Mouse (Mus musculus): Measurements from ENCODE around the gene Rock2. TPM values are rescaled to one million over a fixed set of nuclear protein-coding genes. Genes with fewer than 3 reads are reported as not detected.

Rock2 gene
- total and polyA plus RNA-seq, 3 experiments, result 3.5 to 78.0 (median 59.7) TPM

GRCm38 (mm10) chr12:16912600-16912999 is 17.9 kb downstream of the Rock2 start:
- H3K36me3 ChIP-seq (replicated peaks), result peaks cover 3% of the 10 kb centered on the region
- no peaks in the 10 kb centered on the region for H3K9me3 ChIP-seq (replicated peaks)
- DNase-seq (ENCODE audit: low spot score) (no peak), ATAC-seq (ENCODE audit: extremely low read depth, insufficient number of reproducible peaks, low FRiP score, poor library complexity, severe bottlenecking) (no peak)
- H3K27me3 ChIP-seq (ENCODE audit: insufficient read depth, low read length), result no peaks in the 10 kb centered on the region
- TF ChIP-seq TAL1 (conservative IDR thresholded peaks at IDR 0.05; ENCODE audit: low read depth, low read length) (no peak), CTCF (IDR thresholded peaks at IDR 0.05; ENCODE audit: low read depth, low read length) (no peak), GATA2 (IDR thresholded peaks at IDR 0.05; ENCODE audit: borderline replicate concordance, low read depth, low read length) (no peak), POLR2AphosphoS5 (IDR thresholded peaks at IDR 0.05; ENCODE audit: insufficient replicate concordance, low read depth, low read length) (no peak), GATA1 (IDR thresholded peaks at IDR 0.05; ENCODE audit: borderline replicate concordance, low read length) (no peak)
- peaks cover 7% of the 10 kb centered on the region; the same call in 1 of the 2 replicates for H3K4me1 ChIP-seq (ENCODE audit: insufficient read depth, low read depth, low read length)
- no peak overlapping the region for H3K4me3 ChIP-seq (ENCODE audit: low read depth, low read length)

GRCm38 (mm10) chr12:16920186-16920860 is 25.6 kb downstream of the Rock2 start:
- no peaks in the 10 kb centered on the region for H3K27me3 ChIP-seq (ENCODE audit: insufficient read depth, low read length)
- H3K36me3 ChIP-seq (replicated peaks), result peaks cover 2% of the 10 kb centered on the region
- ATAC-seq (ENCODE audit: extremely low read depth, insufficient number of reproducible peaks, low FRiP score, poor library complexity, severe bottlenecking) (peak; percentile 54), DNase-seq (ENCODE audit: low spot score) (no peak)
- no peaks in the 10 kb centered on the region for H3K9me3 ChIP-seq (replicated peaks)
- no peak for TF ChIP-seq POLR2AphosphoS5 (IDR thresholded peaks at IDR 0.05; ENCODE audit: insufficient replicate concordance, low read depth, low read length)
- no peak for TF ChIP-seq TAL1 (conservative IDR thresholded peaks at IDR 0.05; ENCODE audit: low read depth, low read length)
- TF ChIP-seq GATA1 (IDR thresholded peaks at IDR 0.05; ENCODE audit: borderline replicate concordance, low read length), result no peak
- TF ChIP-seq GATA2 (IDR thresholded peaks at IDR 0.05; ENCODE audit: borderline replicate concordance, low read depth, low read length), result no peak
- no peak for TF ChIP-seq CTCF (IDR thresholded peaks at IDR 0.05; ENCODE audit: low read depth, low read length)
- no peak overlapping the region for H3K4me3 ChIP-seq (ENCODE audit: low read depth, low read length)
- H3K4me1 ChIP-seq (ENCODE audit: insufficient read depth, low read depth, low read length), result peaks cover 10% of the 10 kb centered on the region

GRCm38 (mm10) chr12:16927889-16928288 is 33.2 kb downstream of the Rock2 start:
- H3K36me3 ChIP-seq (replicated peaks), result peaks cover 28% of the 10 kb centered on the region
- TF ChIP-seq GATA1 (IDR thresholded peaks at IDR 0.05; ENCODE audit: borderline replicate concordance, low read length) (no peak), POLR2AphosphoS5 (IDR thresholded peaks at IDR 0.05; ENCODE audit: insufficient replicate concordance, low read depth, low read length) (no peak), TAL1 (conservative IDR thresholded peaks at IDR 0.05; ENCODE audit: low read depth, low read length) (no peak), CTCF (IDR thresholded peaks at IDR 0.05; ENCODE audit: low read depth, low read length) (no peak), GATA2 (IDR thresholded peaks at IDR 0.05; ENCODE audit: borderline replicate concordance, low read depth, low read length) (no peak)
- no peak overlapping the region for H3K4me3 ChIP-seq (ENCODE audit: low read depth, low read length)
- no peaks in the 10 kb centered on the region for H3K27me3 ChIP-seq (ENCODE audit: insufficient read depth, low read length)
- DNase-seq (ENCODE audit: low spot score) (no peak), ATAC-seq (ENCODE audit: extremely low read depth, insufficient number of reproducible peaks, low FRiP score, poor library complexity, severe bottlenecking) (no peak)
- peaks cover 2% of the 10 kb centered on the region; the same call in 1 of the 2 replicates for H3K4me1 ChIP-seq (ENCODE audit: insufficient read depth, low read depth, low read length)
- H3K9me3 ChIP-seq (replicated peaks), result no peaks in the 10 kb centered on the region

GRCm38 (mm10) chr12:16934423-16934822 is 39.7 kb downstream of the Rock2 start:
- no peaks in the 10 kb centered on the region for H3K9me3 ChIP-seq (replicated peaks)
- no peak overlapping the region for H3K4me3 ChIP-seq (ENCODE audit: low read depth, low read length)
- no peak for TF ChIP-seq GATA1 (IDR thresholded peaks at IDR 0.05; ENCODE audit: borderline replicate concordance, low read length)
- no peak for TF ChIP-seq POLR2AphosphoS5 (IDR thresholded peaks at IDR 0.05; ENCODE audit: insufficient replicate concordance, low read depth, low read length)
- TF ChIP-seq TAL1 (conservative IDR thresholded peaks at IDR 0.05; ENCODE audit: low read depth, low read length), result no peak
- TF ChIP-seq GATA2 (IDR thresholded peaks at IDR 0.05; ENCODE audit: borderline replicate concordance, low read depth, low read length), result no peak
- TF ChIP-seq CTCF (IDR thresholded peaks at IDR 0.05; ENCODE audit: low read depth, low read length), result no peak
- H3K27me3 ChIP-seq (ENCODE audit: insufficient read depth, low read length), result no peaks in the 10 kb centered on the region
- ATAC-seq (ENCODE audit: extremely low read depth, insufficient number of reproducible peaks, low FRiP score, poor library complexity, severe bottlenecking), result no peak
- no peaks in the 10 kb centered on the region for H3K4me1 ChIP-seq (ENCODE audit: insufficient read depth, low read depth, low read length)
- no peak for DNase-seq (ENCODE audit: low spot score)
- peaks cover 33% of the 10 kb centered on the region for H3K36me3 ChIP-seq (replicated peaks)

GRCm38 (mm10) chr12:16941976-16942375 is 47.3 kb downstream of the Rock2 start:
- DNase-seq (ENCODE audit: low spot score), result no peak

GRCm38 (mm10) chr12:16948239-16948638 is 53.5 kb downstream of the Rock2 start:
- DNase-seq (ENCODE audit: low spot score), result no peak
- H3K27me3 ChIP-seq (ENCODE audit: insufficient read depth, low read length), result no peaks in the 10 kb centered on the region
- no peaks in the 10 kb centered on the region for H3K4me1 ChIP-seq (ENCODE audit: insufficient read depth, low read depth, low read length)
- no peaks in the 10 kb centered on the region for H3K9me3 ChIP-seq (replicated peaks)
- no peak for TF ChIP-seq TAL1 (conservative IDR thresholded peaks at IDR 0.05; ENCODE audit: low read depth, low read length)
- TF ChIP-seq GATA1 (IDR thresholded peaks at IDR 0.05; ENCODE audit: borderline replicate concordance, low read length), result no peak
- no peak for TF ChIP-seq GATA2 (IDR thresholded peaks at IDR 0.05; ENCODE audit: borderline replicate concordance, low read depth, low read length)
- no peak for TF ChIP-seq CTCF (IDR thresholded peaks at IDR 0.05; ENCODE audit: low read depth, low read length)
- no peak for TF ChIP-seq POLR2AphosphoS5 (IDR thresholded peaks at IDR 0.05; ENCODE audit: insufficient replicate concordance, low read depth, low read length)
- H3K4me3 ChIP-seq (ENCODE audit: low read depth, low read length), result no peak overlapping the region
- peaks cover 49% of the 10 kb centered on the region for H3K36me3 ChIP-seq (replicated peaks)
- ATAC-seq (ENCODE audit: extremely low read depth, insufficient number of reproducible peaks, low FRiP score, poor library complexity, severe bottlenecking), result no peak

More at GRCm38 (mm10) chr12:16941976-16942375, 47.3 kb downstream of the Rock2 start:
- Histone ChIP-seq H3K4me1 (ENCODE audit: insufficient read depth, low read depth, low read length) (no peaks in the 10 kb centered on the region), H3K27me3 (ENCODE audit: insufficient read depth, low read length) (no peaks in the 10 kb centered on the region), H3K9me3 (replicated peaks) (no peaks in the 10 kb centered on the region), H3K36me3 (replicated peaks) (peaks cover 44% of the 10 kb centered on the region), H3K4me3 (ENCODE audit: low read depth, low read length) (no peak overlapping the region)
- ATAC-seq (ENCODE audit: extremely low read depth, insufficient number of reproducible peaks, low FRiP score, poor library complexity, severe bottlenecking), result no peak
- TF ChIP-seq GATA2 (IDR thresholded peaks at IDR 0.05; ENCODE audit: borderline replicate concordance, low read depth, low read length), result no peak
- TF ChIP-seq GATA1 (IDR thresholded peaks at IDR 0.05; ENCODE audit: borderline replicate concordance, low read length), result no peak
